Mouse (Mus musculus) right cerebral cortex, postnatal 36 days (tissue): ENCODE results near the gene Gchfr.

Experiments used
- DNase-seq, 2 experiments: peaks; one replicate each; pipeline ENCODE4 v3.0.0; 2022; ENCODE audit warnings: low spot score in 2 of 2, mixed read lengths in 1 of 2

Gene Gchfr

GRCm38 (mm10) chr2:119166901-119167865, at the start of gene Gchfr:
Gene Gchfr (plus strand): TSS chr2:119167773.
- DNase-seq: no peak

- no peak for DNase-seq
These were observed 31.2 kb upstream of the Gchfr start for GRCm38 (mm10) chr2:119136346-119136898.

GRCm38 (mm10) chr2:119145199-119145598, 22.4 kb upstream of the Gchfr start:
- DNase-seq: no peak

DNA sequence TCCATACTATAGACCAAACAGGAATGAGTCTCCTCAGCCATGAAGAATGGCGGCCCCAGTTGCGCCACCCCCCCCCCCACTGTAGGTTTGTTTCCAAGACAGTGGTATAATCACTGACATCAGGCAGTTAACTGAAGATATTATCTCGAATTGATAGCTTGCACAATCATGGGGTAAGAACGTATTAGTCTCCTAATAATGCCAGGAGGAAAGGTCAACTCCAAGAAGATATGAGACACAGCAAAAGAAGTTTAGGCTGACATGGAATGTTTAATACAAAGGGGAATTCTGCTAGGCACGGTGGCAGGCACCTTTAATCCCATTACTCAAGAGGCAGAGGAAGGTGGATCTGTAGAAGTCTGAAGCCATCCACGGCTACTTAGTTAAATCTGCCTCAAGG, 21.1 kb upstream of the Gchfr start:
- DNase-seq: no peak

GRCm38 (mm10) chr2:119147160-119147678, 20.4 kb upstream of the Gchfr start:
- no peak for DNase-seq

- DNase-seq: peak; percentile 32 to 61
These were observed 19.8 kb upstream of the Gchfr start for GRCm38 (mm10) chr2:119147775-119148174.

DNA sequence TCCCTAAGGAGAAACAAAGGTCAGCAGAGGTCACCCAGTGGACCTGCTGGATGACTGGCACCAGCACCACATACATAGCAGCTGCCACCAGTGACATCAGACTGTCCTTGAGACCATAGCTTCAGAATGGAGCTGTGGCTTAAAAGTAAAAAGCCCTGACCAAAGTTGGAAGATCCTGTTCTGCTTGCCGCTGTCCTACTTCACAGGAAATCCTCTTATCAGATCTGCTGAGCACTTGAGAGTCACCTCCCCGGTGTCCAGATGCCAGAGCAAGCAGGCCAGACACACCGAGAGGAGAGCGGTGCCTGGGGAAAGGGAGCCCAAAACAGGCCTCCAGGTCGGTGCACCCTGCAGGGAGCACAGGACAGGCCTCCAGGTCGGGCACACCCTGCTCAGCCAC, 15.3 kb upstream of the Gchfr start:
- no peak for DNase-seq

DNA sequence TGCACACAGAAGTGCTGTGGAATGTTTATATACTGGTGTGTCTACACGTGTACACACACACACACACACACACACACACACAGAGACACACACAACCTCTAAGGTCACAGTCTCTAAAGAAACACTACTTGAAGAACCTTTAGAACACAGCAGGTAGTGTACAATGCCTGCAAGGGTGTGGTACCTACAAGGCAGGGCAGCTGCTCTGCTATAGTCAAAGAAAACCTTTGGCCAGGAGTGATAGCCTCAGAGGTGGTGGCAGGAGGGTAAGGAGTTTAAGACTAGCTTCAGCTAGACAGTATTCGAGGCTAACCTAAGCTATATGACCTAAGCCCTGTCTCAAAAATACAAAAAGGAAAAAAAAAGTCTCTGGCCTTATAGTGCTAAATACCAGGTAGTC, 12.9 kb upstream of the Gchfr start:
- no peak for DNase-seq

GRCm38 (mm10) chr2:119155388-119155787, 12.2 kb upstream of the Gchfr start:
- no peak for DNase-seq

- no peak for DNase-seq
These were observed 11.4 kb upstream of the Gchfr start for GRCm38 (mm10) chr2:119156081-119156680.

DNA sequence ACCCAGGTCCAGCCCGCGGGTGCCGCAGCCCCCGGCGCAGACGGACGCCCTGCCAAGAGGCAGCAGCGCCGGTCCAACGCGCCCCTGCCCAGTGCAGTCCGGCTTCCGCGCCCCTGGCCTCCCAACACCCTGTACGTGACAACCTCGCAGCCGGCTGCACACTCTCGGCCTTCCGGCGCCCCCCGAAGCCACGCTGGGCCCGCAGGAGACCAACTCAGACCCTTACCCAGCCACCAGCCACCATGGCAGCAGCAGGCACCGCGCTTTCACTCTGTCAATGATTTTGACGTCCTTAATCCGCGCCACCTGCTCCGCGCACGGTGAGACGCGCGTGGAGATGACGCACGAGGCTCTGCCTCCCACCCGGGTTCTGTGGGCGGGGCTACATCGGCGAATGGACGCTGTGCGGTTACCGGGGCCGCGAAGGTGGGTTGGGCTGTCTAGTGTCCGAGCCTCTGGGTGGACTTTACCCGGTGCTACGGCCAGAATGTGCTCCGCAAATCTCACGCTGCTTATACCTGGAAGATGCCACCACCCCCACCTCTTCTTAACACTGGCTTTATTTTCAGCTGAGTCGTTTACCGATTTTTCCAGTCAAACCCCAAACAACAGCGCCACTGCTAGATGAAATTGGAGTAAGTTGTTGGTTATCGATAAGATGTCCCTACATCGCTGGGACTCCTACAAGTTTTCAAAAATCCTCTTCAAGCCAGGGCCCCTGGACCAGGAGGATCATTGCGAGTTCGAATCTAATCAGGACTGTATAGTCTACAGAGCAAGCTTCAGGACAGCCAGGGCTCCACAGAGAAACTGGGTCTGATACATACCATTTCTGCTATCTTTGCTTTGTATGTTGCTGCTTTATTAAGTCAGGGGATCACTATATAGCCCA, 10.6 kb upstream of the Gchfr start, which contains the start of gene Rmdn3:
Gene Rmdn3 (minus strand): TSS at position 354 of the 892 bp plus-strand sequence.
- DNase-seq: peak; percentile 95

DNA sequence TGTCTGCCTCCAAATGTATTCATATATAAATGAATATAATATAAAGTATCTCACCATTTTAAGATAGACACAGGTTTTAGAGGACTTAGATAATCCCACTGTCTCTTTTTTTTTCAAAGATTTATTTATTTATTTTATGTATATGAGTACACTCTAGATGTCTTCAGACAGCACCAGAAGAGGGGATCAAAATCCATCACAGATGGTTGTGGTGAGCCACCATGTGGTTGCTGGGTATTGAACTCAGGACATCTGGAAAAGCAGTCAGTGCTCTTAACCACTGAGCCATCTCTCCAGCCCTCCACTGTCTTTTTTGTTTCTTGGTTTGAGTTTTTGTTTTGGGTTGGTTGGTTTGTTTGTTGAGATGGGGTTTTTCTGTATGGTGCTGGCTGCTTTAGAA, 9.7 kb upstream of the Gchfr start:
- no peak for DNase-seq

DNA sequence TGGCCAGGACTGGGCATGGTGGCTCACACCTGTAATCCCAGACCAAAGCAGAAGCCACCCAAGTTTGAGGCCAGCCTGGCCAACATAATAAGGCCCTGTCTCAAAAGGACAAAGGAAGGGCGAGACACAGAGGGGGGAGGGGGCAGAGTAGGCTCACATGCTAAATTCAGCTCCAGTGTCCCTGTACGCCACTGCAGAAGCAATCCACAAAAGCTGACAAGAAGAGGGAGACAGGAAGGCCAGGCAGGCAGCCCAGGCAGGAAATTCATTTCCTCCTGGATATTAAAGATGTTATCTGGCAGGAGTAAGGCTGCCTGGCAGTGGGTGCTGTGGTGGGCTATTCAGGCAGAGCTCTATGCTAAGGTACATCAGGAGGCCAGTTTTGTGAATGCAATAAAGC, 6.3 kb upstream of the Gchfr start:
- no peak for DNase-seq

- DNase-seq: no peak
These were observed 4.4 kb upstream of the Gchfr start for GRCm38 (mm10) chr2:119163135-119163534.

GRCm38 (mm10) chr2:119163999-119164398, 3.6 kb upstream of the Gchfr start:
- DNase-seq: no peak

DNA sequence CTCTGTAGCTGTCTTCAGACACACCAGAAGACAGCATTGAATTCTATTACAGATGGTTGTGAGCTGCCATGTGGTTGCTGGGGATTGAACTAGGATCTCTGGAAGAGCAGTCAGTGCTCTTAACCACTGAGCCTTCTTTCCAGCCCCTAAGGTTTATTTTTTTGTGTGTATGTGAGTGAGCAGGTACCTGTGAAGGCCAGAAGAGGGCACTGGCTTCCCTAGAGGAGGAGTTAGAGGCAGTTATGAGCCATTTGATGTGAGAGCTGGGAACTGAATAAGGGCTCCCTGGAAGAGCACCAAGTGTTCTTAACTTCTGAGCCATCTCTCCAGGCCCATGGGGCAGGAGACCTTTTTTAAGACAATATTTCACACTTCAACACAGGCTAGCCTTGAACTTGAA, 2.2 kb upstream of the Gchfr start:
- DNase-seq: no peak

DNA sequence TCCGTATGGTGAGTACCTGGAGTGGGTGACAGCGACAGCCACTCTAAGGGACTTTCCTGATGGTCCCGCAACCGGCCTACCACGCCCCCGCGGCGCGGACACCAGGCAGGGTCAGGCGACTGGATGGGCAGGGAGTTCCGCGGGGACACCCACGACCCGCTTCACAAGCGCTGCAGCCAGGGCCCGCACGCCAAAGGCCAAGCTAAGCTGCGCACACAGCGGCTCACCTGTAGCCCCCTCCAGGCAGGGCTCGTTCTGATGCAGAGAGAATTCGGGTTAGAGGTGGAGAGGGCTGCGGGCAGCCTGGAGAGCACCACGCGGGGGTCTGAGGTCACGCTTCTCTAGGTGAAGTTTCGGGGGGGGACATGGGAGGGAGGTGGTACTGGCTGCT, 288 bp downstream of the Gchfr start:
- DNase-seq: no peak

DNA sequence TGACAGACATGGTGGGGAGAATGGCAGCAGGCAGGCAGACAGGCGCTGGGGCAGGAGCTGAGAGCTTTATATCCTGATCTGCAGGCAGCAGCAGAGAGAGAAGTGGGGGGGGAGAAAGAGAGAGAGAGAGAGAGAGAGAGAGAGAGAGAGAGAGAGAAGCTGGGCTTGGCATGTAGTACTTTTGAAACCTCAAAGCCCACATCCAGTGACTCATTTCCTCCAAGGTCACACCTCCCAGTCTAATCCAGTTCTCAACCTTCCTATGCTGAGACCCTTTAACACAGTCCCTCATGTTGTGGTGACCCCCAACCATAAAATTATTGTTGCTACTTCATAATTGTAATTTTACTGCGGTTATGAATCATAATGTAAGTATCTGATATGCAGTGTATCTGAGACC, 2.7 kb downstream of the Gchfr start:
- no peak for DNase-seq

DNA sequence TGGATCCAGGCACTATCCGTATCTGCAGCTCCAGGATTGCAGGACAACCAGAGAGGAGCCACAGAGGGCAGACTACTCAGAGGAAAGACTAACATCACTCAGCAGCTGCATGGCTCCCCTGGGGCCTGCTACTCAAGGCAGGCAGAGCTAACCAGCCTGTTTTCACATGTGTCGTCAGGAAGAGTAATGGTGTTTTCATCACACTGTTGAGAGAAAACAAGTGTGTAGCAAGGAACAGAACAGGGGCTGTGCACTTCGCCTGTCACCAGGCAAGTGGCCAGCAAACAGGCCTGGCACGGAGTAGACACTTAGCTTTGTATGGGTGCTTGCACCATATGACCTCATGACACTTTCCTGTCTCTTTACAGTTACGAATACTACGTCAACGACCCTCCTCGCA, 4.0 kb downstream of the Gchfr start:
- DNase-seq: no peak

DNA sequence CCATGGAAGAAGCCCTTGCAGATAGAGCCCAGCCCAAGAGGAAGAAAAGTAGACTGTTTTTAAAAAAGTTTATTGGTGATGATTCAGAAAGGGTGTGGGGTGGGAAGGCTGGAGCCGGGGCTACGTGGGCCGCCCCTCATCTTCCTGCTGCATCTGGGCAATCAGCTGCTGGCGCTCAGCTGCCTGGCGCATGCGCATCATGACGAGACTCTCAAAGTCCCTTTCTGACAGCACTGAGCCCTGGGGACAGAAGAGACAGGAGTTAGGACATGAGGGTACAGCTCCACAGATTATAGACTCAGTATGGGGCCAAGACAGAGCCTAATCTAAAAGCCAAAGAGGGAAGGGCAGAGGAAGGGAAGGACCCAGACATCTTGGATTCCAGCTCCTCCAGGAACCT, 4.9 kb downstream of the Gchfr start:
- DNase-seq: no peak

DNA sequence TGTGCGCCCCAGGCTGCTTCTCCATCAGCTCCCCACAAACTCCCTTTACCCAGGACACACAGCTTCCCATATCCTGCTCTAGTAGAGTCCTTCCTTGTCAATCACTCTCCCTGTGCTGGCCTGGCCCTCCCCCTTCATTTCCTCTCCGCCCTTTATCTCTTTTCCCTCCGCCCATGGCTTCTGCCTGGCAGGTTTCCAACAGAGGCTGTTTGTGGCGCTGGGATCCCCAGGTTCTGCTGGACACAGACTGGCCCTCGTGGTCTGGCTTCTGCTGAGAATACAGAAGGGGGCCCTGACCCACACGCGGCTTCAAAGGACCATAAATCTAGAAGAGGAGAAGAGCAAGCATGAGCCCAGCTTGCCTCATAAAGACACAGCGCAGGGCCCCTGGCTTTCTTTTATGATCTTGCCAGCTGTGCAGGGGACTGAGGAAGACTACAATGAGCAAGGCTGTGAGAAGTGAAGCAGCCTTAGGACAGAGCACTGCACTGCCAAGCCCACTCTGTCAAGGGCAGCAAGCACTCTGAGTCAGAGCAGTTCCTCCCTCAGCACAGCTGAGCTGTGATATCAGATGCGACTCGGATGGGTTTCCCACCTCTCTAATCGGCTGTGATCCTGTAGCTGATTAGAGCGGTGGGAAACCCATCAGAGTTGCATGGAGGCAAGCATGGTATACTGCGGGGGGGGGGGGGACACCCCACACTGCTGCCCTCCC, 5.4 kb downstream of the Gchfr start:
- no peak for DNase-seq
